Mouse (Mus musculus) thymus, adult 18-20 months (tissue): Measurements from ENCODE around the gene Id2.
A peak's percentile ranks its signal among the peaks of the same experiment; 100 is the strongest.

ENCODE experiments used
- DNase-seq, 2 experiments: peaks; one replicate each; pipeline ENCODE4 v3.0.0; 2022; ENCODE audit warnings: mixed read lengths in 2 of 2

The Id2 gene

GRCm38 (mm10) chr12:25103911-25104310 lies 7.0 kb upstream of the Id2 start:
- no peak for DNase-seq

GRCm38 (mm10) chr12:25101389-25101788 lies 4.4 kb upstream of the Id2 start:
- no peak for DNase-seq

- peak in 1 of 2 experiments; percentile 8 for DNase-seq
Measured at GRCm38 (mm10) chr12:25100411-25101217, 3.7 kb upstream of the Id2 start.

GRCm38 (mm10) chr12:25099563-25100408 lies 2.8 kb upstream of the Id2 start:
- DNase-seq: no peak

- peak in 1 of 2 experiments; percentile 11 for DNase-seq
Measured at GRCm38 (mm10) chr12:25099313-25099562, 2.3 kb upstream of the Id2 start.

- peak; percentile 59 to 61 for DNase-seq
Measured at GRCm38 (mm10) chr12:25098561-25099312, 1.8 kb upstream of the Id2 start.

- DNase-seq: peak; percentile 14 to 38
Measured at GRCm38 (mm10) chr12:25098161-25098550, 1.2 kb upstream of the Id2 start.

GRCm38 (mm10) chr12:25097210-25098160 lies 545 bp upstream of the Id2 start:
- DNase-seq: no peak

- DNase-seq: peak in 1 of 2 experiments; percentile 9
Measured at GRCm38 (mm10) chr12:25096640-25097051, 294 bp downstream of the Id2 start.

GRCm38 (mm10) chr12:25095974-25096639 lies 833 bp downstream of the Id2 start:
- DNase-seq: peak; percentile 94 to 96

GRCm38 (mm10) chr12:25095538-25095937 lies 1.4 kb downstream of the Id2 start:
- DNase-seq: peak; percentile 30 to 40

GRCm38 (mm10) chr12:25094621-25095521 lies 2.1 kb downstream of the Id2 start:
- DNase-seq: no peak

- no peak for DNase-seq
Measured at GRCm38 (mm10) chr12:25093241-25093774, 3.6 kb downstream of the Id2 start.

GRCm38 (mm10) chr12:25092751-25093211 lies 4.2 kb downstream of the Id2 start:
- DNase-seq: peak; percentile 43 to 66

GRCm38 (mm10) chr12:25092027-25092704 lies 4.8 kb downstream of the Id2 start:
- peak; percentile 67 for DNase-seq

- DNase-seq: no peak
Measured at GRCm38 (mm10) chr12:25089433-25089832, 7.5 kb downstream of the Id2 start.

GRCm38 (mm10) chr12:25086966-25087365 lies 10.0 kb downstream of the Id2 start:
- DNase-seq: no peak

- no peak for DNase-seq
Measured at GRCm38 (mm10) chr12:25083260-25084178, 13.4 kb downstream of the Id2 start.
